Mouse (Mus musculus) spleen, adult 2 months (tissue): ENCODE results near the gene Arhgef7. TPM values are rescaled to one million over a fixed set of nuclear protein-coding genes. Genes with fewer than 3 reads are reported as not detected.
"Not testable (repeated sequence)": the region's sequence is repeated elsewhere in the genome, so short reads cannot be mapped to it uniquely, and the experiment has no call there.

Experiments used
- DNase-seq, 2 experiments: peaks; one replicate each; pipeline versions ENCODE4 v3.0.0 to v3.0.0-alpha.2; 2012 to 2021; ENCODE audit warnings: low spot score in 2 of 2, low read depth in 1 of 2
- H3K27ac ChIP-seq: fragments of 200-500 bp; 2 replicates; pipeline ENCODE4 v1.5.1; 2012; ENCODE audit warnings: low read length, inconsistent platforms; ENCODE audit not compliant: insufficient read depth
- H3K27me3 ChIP-seq: fragments of 200-500 bp; 2 replicates; pipeline ENCODE4 v1.6.1; 2012; ENCODE audit warnings: mild to moderate bottlenecking, moderate library complexity, low read length, inconsistent platforms; ENCODE audit not compliant: control insufficient read depth, insufficient read depth
- H3K36me3 ChIP-seq: fragments of 200-500 bp; 2 replicates; pipeline ENCODE4 v1.6.1; 2012; ENCODE audit warnings: mild to moderate bottlenecking, low read length, inconsistent platforms; ENCODE audit not compliant: control insufficient read depth, insufficient read depth
- H3K4me1 ChIP-seq: fragments of 200-500 bp; 2 replicates; pipeline ENCODE4 v1.6.1; 2011; ENCODE audit warnings: inconsistent platforms; ENCODE audit not compliant: control insufficient read depth, insufficient read depth, insufficient read length
- H3K4me3 ChIP-seq: fragments of 200-500 bp; 2 replicates; pipeline ENCODE4 v1.5.1; 2011; ENCODE audit warnings: mild to moderate bottlenecking, inconsistent platforms; ENCODE audit not compliant: insufficient read depth, insufficient read length; ENCODE audit errors: extremely low read depth
- CTCF ChIP-seq: fragments of 200-500 bp; IDR thresholded peaks from 2 replicates; pipeline ENCODE4 v1.5.1; 2011; ENCODE audit warnings: mild to moderate bottlenecking, inconsistent platforms; ENCODE audit not compliant: insufficient read depth, insufficient read length, insufficient replicate concordance; ENCODE audit errors: extremely low read depth
- POLR2A ChIP-seq: fragments of 200-500 bp; IDR thresholded peaks from 2 replicates; pipeline ENCODE4 v1.6.1; 2011; ENCODE audit warnings: low read depth, low read length, inconsistent platforms
- WGBS: fragments of 180-500 bp; shearing (Covaris S2); methylation state at CpG from one replicate; pipeline ENCODE4 v1.1.7; 2018; 5-methylcytosine and 5-hydroxymethylcytosine counted together
- polyA plus RNA-seq: library from polyadenylated mRNA; depleted of rRNA; stranded (reverse); fragments of >200 nt; gene quantifications from 2 replicates; pipeline ENCODE4 v1.2.3, GENCODE M21; 2012; rRNA removed

The Arhgef7 gene
- polyA plus RNA-seq, 1 experiment: 21.9 TPM

GRCm38 (mm10) chr8:11842757-11843156 is 115.2 kb downstream of the Arhgef7 start:
- 87% methylated on average over 8 of the region's 8 CpGs for WGBS
- H3K27ac ChIP-seq: no peak overlapping the region
- H3K36me3 ChIP-seq: no peaks in the 10 kb centered on the region
- H3K4me3 ChIP-seq: no peak overlapping the region
- no peak for DNase-seq
- TF ChIP-seq POLR2A (no peak), CTCF (no peak)
- H3K4me1 ChIP-seq: no peaks in the 10 kb centered on the region
- H3K27me3 ChIP-seq: no peaks in the 10 kb centered on the region

GRCm38 (mm10) chr8:11843677-11844315 is 116.3 kb downstream of the Arhgef7 start:
- no peaks in the 10 kb centered on the region for H3K36me3 ChIP-seq
- no peak overlapping the region for H3K27ac ChIP-seq
- H3K4me3 ChIP-seq: no peak overlapping the region
- DNase-seq: no peak
- no peaks in the 10 kb centered on the region for H3K27me3 ChIP-seq
- TF ChIP-seq POLR2A: no peak
- no peak for TF ChIP-seq CTCF
- 86% methylated on average over 13 of the region's 13 CpGs for WGBS
- H3K4me1 ChIP-seq: no peaks in the 10 kb centered on the region

- no peaks in the 10 kb centered on the region for H3K36me3 ChIP-seq
- TF ChIP-seq CTCF (no peak), POLR2A (no peak)
- DNase-seq: no peak
- H3K4me1 ChIP-seq: no peaks in the 10 kb centered on the region
- H3K27me3 ChIP-seq: no peaks in the 10 kb centered on the region
- H3K27ac ChIP-seq: no peak overlapping the region
- WGBS: 86% methylated on average over 7 of the region's 7 CpGs
- H3K4me3 ChIP-seq: no peak overlapping the region
Measured at GRCm38 (mm10) chr8:11844316-11844685, 116.8 kb downstream of the Arhgef7 start.

GRCm38 (mm10) chr8:11846807-11847206 is 119.3 kb downstream of the Arhgef7 start:
- no peaks in the 10 kb centered on the region for H3K27me3 ChIP-seq
- DNase-seq: no peak
- H3K36me3 ChIP-seq: no peaks in the 10 kb centered on the region
- TF ChIP-seq CTCF (no peak), POLR2A (no peak)
- H3K4me3 ChIP-seq: no peak overlapping the region
- 91% methylated on average over 6 of the region's 6 CpGs for WGBS
- H3K4me1 ChIP-seq: no peaks in the 10 kb centered on the region
- no peak overlapping the region for H3K27ac ChIP-seq

GRCm38 (mm10) chr8:11867832-11868231 is 140.3 kb downstream of the Arhgef7 start:
- TF ChIP-seq POLR2A: no peak
- TF ChIP-seq CTCF: no peak
- no peaks in the 10 kb centered on the region for H3K36me3 ChIP-seq
- H3K27ac ChIP-seq: no peak overlapping the region
- no peaks in the 10 kb centered on the region for H3K27me3 ChIP-seq
- no peak for DNase-seq
- no peak overlapping the region for H3K4me3 ChIP-seq
- H3K4me1 ChIP-seq: no peaks in the 10 kb centered on the region

- not testable (repeated sequence) for H3K27me3 ChIP-seq, H3K4me1 ChIP-seq, H3K27ac ChIP-seq, H3K36me3 ChIP-seq, DNase-seq, H3K4me3 ChIP-seq
- 92% methylated on average over 6 of the region's 6 CpGs for WGBS
Measured at GRCm38 (mm10) chr8:11874227-11874626, 146.7 kb downstream of the Arhgef7 start.

- 96% methylated on average over 3 of the region's 3 CpGs for WGBS
- Histone ChIP-seq H3K27ac (no peak overlapping the region), H3K36me3 (no peaks in the 10 kb centered on the region), H3K27me3 (no peaks in the 10 kb centered on the region), H3K4me1 (no peaks in the 10 kb centered on the region), H3K4me3 (no peak overlapping the region)
- no peak for DNase-seq
- no peak for TF ChIP-seq CTCF
- no peak for TF ChIP-seq POLR2A
Measured at GRCm38 (mm10) chr8:11884646-11885045, 157.1 kb downstream of the Arhgef7 start.

Other genes starting within 250 kb of the Arhgef7 start
- 17.1 and 17.8 TPM in 2 replicates for gene Rab20, start 249.0 kb upstream of the Arhgef7 start, polyA plus RNA-seq
- gene Naxd, start 230.2 kb upstream of the Arhgef7 start, polyA plus RNA-seq: 57.0 and 61.6 TPM in 2 replicates
- gene Cars2, start 176.9 kb upstream of the Arhgef7 start, polyA plus RNA-seq: 29.8 and 42.4 TPM in 2 replicates
- gene Ing1, start 172.2 kb upstream of the Arhgef7 start, polyA plus RNA-seq: 16.1 and 17.6 TPM in 2 replicates
- 63.0 and 82.9 TPM in 2 replicates for gene Ankrd10, start 92.0 kb upstream of the Arhgef7 start, polyA plus RNA-seq
- not detected in 2 replicates for gene 1700016D06Rik, start 26.7 kb upstream of the Arhgef7 start, polyA plus RNA-seq
- gene Tex29, start 112.8 kb downstream of the Arhgef7 start, polyA plus RNA-seq: not detected in 2 replicates